Mouse (Mus musculus) heart, embryonic 11.5 days (tissue): Measurements from ENCODE around the gene Selenoo. TPM values are rescaled to one million over a fixed set of nuclear protein-coding genes. Genes with fewer than 3 reads are reported as not detected.

ENCODE experiments used
- ATAC-seq: fragments of 200-750 bp; cut with Nextera tagmentation; replicated peaks from 2 replicates; pipeline ENCODE4 v1.8.0; 2017; ENCODE audit warnings: moderate library complexity; ENCODE audit not compliant: insufficient number of reproducible peaks, low FRiP score, low TSS enrichment
- H3K27ac ChIP-seq: fragments of 300-500 bp; sonication (generic); 2 replicates; pipeline ENCODE4 v1.5.1; 2014; ENCODE audit warnings: mild to moderate bottlenecking, low read depth, low read length
- H3K27me3 ChIP-seq: fragments of 300-500 bp; sonication (generic); 2 replicates; pipeline ENCODE4 v1.6.1; 2014; ENCODE audit warnings: mild to moderate bottlenecking, low read length, mixed read lengths; ENCODE audit not compliant: control insufficient read depth, insufficient read depth
- H3K36me3 ChIP-seq: fragments of 300-500 bp; sonication (generic); 2 replicates; pipeline ENCODE4 v1.6.1; 2014; ENCODE audit warnings: mild to moderate bottlenecking, low read length, moderate library complexity, mixed read lengths; ENCODE audit not compliant: control insufficient read depth, insufficient read depth
- H3K4me1 ChIP-seq: fragments of 300-500 bp; sonication (generic); 2 replicates; pipeline ENCODE4 v1.6.1; 2014; ENCODE audit warnings: low read length; ENCODE audit not compliant: control insufficient read depth, insufficient read depth
- H3K4me2 ChIP-seq: fragments of 300-500 bp; sonication (generic); 2 replicates; pipeline ENCODE4 v1.6.1; 2014; ENCODE audit warnings: mild to moderate bottlenecking, moderate library complexity
- H3K4me3 ChIP-seq: fragments of 300-500 bp; sonication (generic); 2 replicates; pipeline ENCODE4 v1.5.1; 2014; ENCODE audit warnings: low read depth, low read length
- H3K9ac ChIP-seq: fragments of 300-500 bp; sonication (generic); 2 replicates; pipeline ENCODE4 v1.6.1; 2014; ENCODE audit warnings: mild to moderate bottlenecking, low read depth, low read length, moderate library complexity
- H3K9me3 ChIP-seq: fragments of 300-500 bp; sonication (generic); replicated peaks from 2 replicates; pipeline ENCODE4 v1.6.1; 2016; ENCODE audit warnings: low read length; ENCODE audit not compliant: control insufficient read depth
- WGBS: fragments of 180-500 bp; shearing (Covaris S2); extraction: QIAGEN DNeasy Blood & Tissue Kit; methylation state at CpG from one replicate; pipeline ENCODE4 v1.1.7; 2014; ENCODE audit not compliant: insufficient replicate concordance; 5-methylcytosine and 5-hydroxymethylcytosine counted together
- polyA plus RNA-seq: library from polyadenylated mRNA; unstranded; fragments of >200 nt; fragmentation: Nextera tagmentation; extraction: Ambion mirVana; gene quantifications from 2 replicates; pipeline ENCODE4 v1.2.1, GENCODE M21; 2014

The Selenoo gene
- polyA plus RNA-seq, 1 experiment from 2014 or later: 9.5 TPM

DNA sequence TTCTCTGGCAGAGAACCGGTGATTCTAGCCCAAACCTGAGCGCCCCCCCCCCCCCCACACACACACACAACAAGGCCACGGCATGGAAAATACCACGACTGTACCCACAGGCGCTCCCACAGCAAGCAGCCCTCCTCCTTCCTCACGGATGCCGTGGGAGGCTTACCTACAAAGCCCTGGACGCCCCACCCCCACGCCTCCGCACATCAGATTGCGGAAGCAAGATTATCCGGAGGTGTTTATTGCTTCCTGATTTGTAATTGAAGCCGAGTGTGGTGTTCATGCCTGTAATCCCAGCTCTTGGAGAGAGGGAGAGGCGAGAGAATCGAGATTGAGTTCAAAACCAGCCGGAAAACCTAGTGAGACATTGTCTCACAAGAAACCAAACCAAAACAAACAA is 58.1 kb downstream of the Selenoo start:
- Histone ChIP-seq H3K9me3 (no peaks in the 10 kb centered on the region), H3K4me3 (peak overlapping the region; percentile 20), H3K27me3 (peaks cover 70% of the 10 kb centered on the region), H3K4me1 (peaks cover 16% of the 10 kb centered on the region), H3K27ac (no peak overlapping the region), H3K4me2 (peak overlapping the region; percentile 58), H3K36me3 (no peaks in the 10 kb centered on the region), H3K9ac (no peak overlapping the region)
- 15% methylated on average over 15 of the region's 16 CpGs for WGBS
- ATAC-seq: no peak

DNA sequence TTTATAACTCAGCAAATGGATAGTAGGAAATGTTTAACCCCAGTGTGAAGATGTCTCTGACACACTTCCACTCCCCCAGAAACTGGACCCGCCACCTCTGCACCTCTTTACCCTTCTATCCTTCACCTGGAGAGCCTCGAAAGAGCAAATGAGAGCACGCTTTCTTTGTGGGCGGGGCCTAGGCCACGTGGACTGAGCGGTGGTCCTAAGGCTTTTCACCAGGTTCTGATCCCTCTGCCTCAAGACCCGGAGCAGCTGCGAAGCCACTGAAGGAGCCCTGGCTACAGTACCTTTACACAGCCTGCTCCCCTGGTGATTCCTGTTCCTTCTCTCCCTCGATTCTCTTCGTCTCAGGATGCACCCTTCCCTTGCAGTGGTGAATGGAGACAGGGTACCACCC is 58.6 kb downstream of the Selenoo start:
- H3K27ac ChIP-seq: no peak overlapping the region
- ATAC-seq: no peak
- H3K9me3 ChIP-seq: no peaks in the 10 kb centered on the region
- H3K4me2 ChIP-seq: no peak overlapping the region
- H3K9ac ChIP-seq: no peak overlapping the region
- H3K4me1 ChIP-seq: peaks cover 16% of the 10 kb centered on the region
- WGBS: 22% methylated on average over 10 of the region's 10 CpGs
- H3K27me3 ChIP-seq: peaks cover 67% of the 10 kb centered on the region
- H3K36me3 ChIP-seq: no peaks in the 10 kb centered on the region
- no peak overlapping the region for H3K4me3 ChIP-seq

DNA sequence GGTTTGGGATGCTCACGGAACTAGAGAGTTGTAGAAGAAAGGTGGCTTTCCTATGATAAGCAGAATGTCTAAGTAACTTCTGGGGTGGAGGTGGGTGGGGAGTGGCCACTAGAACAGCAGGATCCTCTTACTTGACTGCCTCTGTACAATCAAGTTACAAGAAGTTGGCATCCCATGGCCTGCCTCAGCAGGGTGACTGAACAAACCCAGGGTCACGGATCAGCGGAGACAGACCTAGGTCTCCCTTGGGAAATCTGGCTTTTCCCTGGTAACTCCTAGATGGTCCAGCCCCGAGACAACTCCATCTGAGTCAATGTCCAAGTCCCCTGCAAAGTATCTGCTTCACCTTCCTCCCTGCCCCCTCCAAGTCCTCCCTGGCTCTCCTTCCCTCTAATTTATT is 59.0 kb downstream of the Selenoo start:
- Histone ChIP-seq H3K27ac (no peak overlapping the region), H3K4me3 (no peak overlapping the region), H3K36me3 (no peaks in the 10 kb centered on the region), H3K4me1 (peaks cover 16% of the 10 kb centered on the region), H3K9ac (no peak overlapping the region), H3K9me3 (no peaks in the 10 kb centered on the region), H3K4me2 (no peak overlapping the region), H3K27me3 (peaks cover 63% of the 10 kb centered on the region)
- 59% methylated on average over 4 of the region's 4 CpGs for WGBS
- no peak for ATAC-seq

DNA sequence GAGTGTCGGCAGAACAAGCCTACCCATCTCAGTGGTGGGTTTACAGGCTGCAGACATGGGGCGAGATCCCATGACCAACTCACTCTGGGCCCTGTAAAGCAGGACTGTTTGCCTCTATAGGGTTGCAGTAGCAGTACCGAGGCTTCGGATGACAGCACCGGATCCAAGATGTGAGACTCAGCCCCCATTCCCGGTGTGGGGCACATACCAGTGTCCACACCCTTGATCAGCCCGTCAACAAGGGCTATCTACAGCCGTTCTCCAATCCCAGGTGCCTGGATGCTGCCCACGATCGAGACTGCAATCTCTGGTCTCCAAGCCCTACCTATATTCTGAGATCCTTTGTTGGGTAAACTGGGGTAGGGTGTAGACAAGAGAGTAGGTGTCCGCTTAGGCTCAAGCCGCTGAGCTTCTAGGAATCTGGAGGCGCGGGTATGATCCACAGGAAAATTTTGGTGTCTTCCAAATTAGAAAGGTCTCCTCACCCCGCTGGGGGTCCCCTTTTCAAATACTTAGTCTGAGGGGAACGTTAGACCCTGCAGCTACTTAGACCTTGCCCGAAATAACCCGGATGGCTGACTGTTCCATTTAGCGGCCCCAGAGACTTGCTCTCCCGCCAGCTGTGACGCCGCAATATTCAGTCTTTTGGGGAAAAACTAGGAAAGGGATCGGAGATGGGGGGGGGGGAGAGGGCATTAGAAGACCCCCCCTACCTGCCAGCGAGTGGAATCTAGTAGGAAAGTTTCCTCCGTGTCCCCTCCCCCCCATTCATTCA is 59.8 kb downstream of the Selenoo start:
- WGBS: 7% methylated on average over 25 of the region's 25 CpGs

DNA sequence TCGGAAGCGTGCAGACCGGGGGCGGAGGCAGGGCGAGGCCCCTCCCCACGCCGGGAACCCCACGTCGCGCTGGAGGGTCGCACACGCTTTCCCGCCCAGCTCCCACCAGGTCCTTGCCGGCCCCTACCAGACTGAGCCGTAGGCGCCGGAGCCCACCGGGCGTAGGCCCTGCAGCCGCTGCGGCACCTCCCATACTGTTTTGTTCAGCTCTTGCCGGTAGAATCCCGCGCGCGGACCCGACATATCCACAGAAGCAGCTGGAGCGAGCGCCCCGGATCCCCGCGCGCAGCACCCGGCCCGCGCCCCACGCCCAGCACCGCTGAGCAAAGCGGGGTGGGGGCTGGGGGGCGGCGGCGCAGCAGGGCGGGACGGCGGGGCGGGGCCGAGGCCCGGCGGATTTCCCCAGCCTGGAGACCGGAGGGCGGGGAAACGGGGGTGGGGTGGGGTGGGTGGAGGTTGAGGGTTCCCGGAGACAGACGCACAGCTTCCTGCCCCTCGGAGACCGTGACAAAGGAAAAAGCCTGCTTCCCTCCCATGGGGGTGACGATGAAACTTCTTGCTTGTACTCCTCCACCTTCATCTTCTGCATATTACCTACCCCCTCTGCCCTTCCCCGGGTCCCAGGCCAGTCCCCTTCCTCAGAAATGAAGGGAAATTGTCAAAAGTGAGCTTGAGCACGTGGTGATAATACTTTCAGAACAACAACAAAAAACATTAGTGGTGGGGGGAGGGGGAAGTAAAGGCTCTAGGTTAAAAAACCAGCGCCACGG is 60.6 kb downstream of the Selenoo start, which contains the start of gene Mapk11:
TSS of gene Mapk11 (minus strand) at position 358 of the 770 bp plus-strand sequence.
- ATAC-seq: peak; percentile 50
- Histone ChIP-seq H3K36me3 (peaks cover 7% of the 10 kb centered on the region), H3K27ac (no peak within 1 kb of the TSS), H3K4me2 (peak within 1 kb of the TSS; percentile 99), H3K9ac (peak within 1 kb of the TSS; percentile 74), H3K4me1 (peaks cover 16% of the 10 kb centered on the region), H3K4me3 (peak within 1 kb of the TSS; percentile 74), H3K27me3 (peaks cover 59% of the 10 kb centered on the region), H3K9me3 (no peaks in the 10 kb centered on the region)
- under 1% methylated on average over 58 of the region's 61 CpGs for WGBS

More for the DNA sequence above, 59.8 kb downstream of the Selenoo start:
- no peak for ATAC-seq
- no peak overlapping the region for H3K27ac ChIP-seq
- H3K36me3 ChIP-seq: peaks cover 2% of the 10 kb centered on the region; the same call in 1 of the 2 replicates
- H3K4me2 ChIP-seq: peak overlapping the region; percentile 99
- H3K9ac ChIP-seq: peak overlapping the region; percentile 74
- peaks cover 16% of the 10 kb centered on the region for H3K4me1 ChIP-seq
- peaks cover 62% of the 10 kb centered on the region for H3K27me3 ChIP-seq
- H3K9me3 ChIP-seq: no peaks in the 10 kb centered on the region
- peak overlapping the region; percentile 74 for H3K4me3 ChIP-seq

Other genes starting within 250 kb of the Selenoo start
- gene Pim3, start 226.9 kb upstream of the Selenoo start, polyA plus RNA-seq: 43.7 and 50.1 TPM in 2 replicates
- not detected in 2 replicates for gene Ttll8, start 134.7 kb upstream of the Selenoo start, polyA plus RNA-seq
- gene Mlc1, start 110.1 kb upstream of the Selenoo start, polyA plus RNA-seq: not detected in 2 replicates
- 57.6 and 78.6 TPM in 2 replicates for gene Mov10l1, start 106.2 kb upstream of the Selenoo start, polyA plus RNA-seq
- 1.4 and 1.5 TPM in 2 replicates for gene Panx2, start 29.4 kb upstream of the Selenoo start, polyA plus RNA-seq
- 51.7 and 52.6 TPM in 2 replicates for gene Trabd, start 14.0 kb upstream of the Selenoo start, polyA plus RNA-seq
- 13.1 and 14.1 TPM in 2 replicates for gene Tubgcp6, start 34.0 kb downstream of the Selenoo start, polyA plus RNA-seq
- 10.5 and 11.4 TPM in 2 replicates for gene Hdac10, start 39.6 kb downstream of the Selenoo start, polyA plus RNA-seq
- 20.7 and 24.6 TPM in 2 replicates for gene Mapk12, start 51.6 kb downstream of the Selenoo start, polyA plus RNA-seq
- gene Mapk11, start 60.5 kb downstream of the Selenoo start, polyA plus RNA-seq: 3.2 and 4.2 TPM in 2 replicates
- gene Plxnb2, start 91.7 kb downstream of the Selenoo start, polyA plus RNA-seq: 84.6 and 95.1 TPM in 2 replicates
- 18.0 and 18.5 TPM in 2 replicates for gene Dennd6b, start 107.4 kb downstream of the Selenoo start, polyA plus RNA-seq
- gene Ppp6r2, start 122.5 kb downstream of the Selenoo start, polyA plus RNA-seq: 20.5 and 23.5 TPM in 2 replicates
- 45.7 and 50.8 TPM in 2 replicates for gene Sbf1, start 226.2 kb downstream of the Selenoo start, polyA plus RNA-seq
- 0.79 and 1.0 TPM in 2 replicates for gene Adm2, start 233.6 kb downstream of the Selenoo start, polyA plus RNA-seq
- gene Miox, start 245.3 kb downstream of the Selenoo start, polyA plus RNA-seq: not detected in 2 replicates